Mouse (Mus musculus) spleen, embryonic (tissue): ENCODE measurements around the gene Mtfp1.

Experiments used
- CTCF ChIA-PET: fragments of 350-600 bp; sonication (Branson Sonifier 250); formaldehyde crosslinking; loops from one replicate; lab custom pipeline; 2022; lab: Charles Lee

The Mtfp1 gene

DNA sequence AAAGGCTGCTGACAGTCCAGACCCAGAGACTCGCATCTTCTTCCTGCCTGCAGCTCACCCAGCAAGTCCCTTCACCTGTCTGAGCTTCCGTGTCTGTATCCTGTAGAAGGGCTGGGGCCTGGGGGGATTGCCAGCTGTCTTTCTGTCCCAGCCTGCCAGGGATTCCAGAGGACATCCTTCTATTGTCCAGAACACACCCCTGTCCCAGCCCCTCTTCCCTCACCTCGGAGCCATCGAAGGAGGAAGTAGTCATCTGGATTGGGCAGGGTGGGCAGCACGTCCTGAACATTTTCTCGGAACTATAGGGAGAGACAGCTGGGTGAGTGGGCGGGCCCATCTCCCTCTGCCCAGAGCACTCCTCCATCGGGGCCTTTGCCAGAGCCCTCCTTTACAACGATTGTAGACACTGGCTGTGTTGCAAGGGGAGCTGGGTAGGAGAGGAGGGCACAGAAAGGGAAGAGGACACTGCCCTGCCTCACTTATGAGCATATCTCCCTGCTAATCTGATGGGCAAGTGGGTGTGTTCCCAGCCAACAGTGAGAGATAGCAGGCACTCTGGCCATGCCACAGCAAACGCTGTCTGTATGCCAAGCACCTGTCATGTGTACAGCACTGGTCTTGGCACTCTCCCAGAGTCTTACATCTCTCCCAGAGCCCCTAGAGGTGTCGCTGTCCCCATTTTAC is 21.4 kb upstream of the Mtfp1 start:
- CTCF ChIA-PET: interaction anchor here (0.6 kb wide), 1 partner anchor 281 kb away, joined by 3 read pairs; no protein-coding TSS in a partner anchor

DNA sequence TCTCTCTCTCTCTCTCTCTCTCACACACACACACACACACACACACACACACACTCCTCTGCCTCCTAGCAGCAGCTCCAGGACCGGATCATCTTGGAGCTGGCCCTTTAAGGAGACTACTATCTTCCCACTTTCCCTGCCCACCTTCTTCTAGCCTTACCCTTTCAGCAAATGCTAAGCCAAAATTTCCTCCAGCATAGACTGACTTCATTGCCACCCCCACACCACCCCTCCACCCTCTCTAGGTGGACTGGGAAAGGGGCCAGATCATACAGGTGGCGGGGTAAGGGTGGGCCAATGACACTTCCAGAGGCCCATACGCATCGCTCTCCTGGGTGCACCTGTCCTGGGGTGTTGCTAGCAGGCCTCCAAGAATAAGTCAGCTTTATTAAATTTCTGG is 20.2 kb upstream of the Mtfp1 start:
- CTCF ChIA-PET: no interaction called here

DNA sequence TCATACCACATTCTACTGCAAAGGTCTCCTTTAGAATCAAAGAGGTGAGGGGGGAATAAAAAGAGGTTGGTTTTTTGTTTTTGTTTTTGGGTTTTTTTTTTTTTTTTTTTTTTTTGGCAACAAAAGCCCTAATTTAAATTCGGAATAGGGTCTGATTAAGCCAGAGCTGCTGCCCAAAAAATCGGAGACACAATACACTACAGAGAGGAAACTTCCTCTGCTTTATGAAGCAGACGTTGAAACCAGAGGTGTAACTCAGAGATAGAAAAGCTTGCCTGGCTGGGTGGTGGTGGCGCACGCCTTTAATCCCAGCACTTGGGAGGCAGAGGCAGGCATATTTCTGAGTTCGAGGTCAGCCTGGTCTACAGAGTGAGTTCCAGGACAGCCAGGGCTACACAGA is 19.3 kb upstream of the Mtfp1 start:
- CTCF ChIA-PET: interaction anchor here (0.9 kb wide), 1 partner anchor 54 kb away, joined by 8 read pairs; no protein-coding TSS in a partner anchor

DNA sequence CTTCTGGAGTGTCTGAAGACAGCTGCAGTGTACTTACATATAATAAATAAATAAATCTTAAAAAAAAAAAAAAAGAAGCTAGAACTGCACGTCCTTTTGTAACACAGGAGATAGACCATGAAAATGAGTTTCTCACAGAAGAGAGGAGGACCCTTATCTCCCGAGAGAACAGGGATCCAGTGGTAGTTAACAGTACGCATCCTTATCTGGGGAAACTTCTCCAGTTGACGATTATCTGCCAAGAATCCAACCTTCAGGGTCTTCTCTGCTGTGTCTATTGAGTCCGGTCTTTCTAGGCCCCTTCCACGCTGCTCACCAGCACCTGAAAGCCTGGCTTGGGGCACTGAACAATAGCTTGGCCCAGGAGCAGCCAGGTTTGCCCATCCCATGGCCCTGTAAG is 18.7 kb upstream of the Mtfp1 start:
- CTCF ChIA-PET: interaction anchor here (0.9 kb wide), 1 partner anchor 55 kb away, joined by 8 read pairs; no protein-coding TSS in a partner anchor

DNA sequence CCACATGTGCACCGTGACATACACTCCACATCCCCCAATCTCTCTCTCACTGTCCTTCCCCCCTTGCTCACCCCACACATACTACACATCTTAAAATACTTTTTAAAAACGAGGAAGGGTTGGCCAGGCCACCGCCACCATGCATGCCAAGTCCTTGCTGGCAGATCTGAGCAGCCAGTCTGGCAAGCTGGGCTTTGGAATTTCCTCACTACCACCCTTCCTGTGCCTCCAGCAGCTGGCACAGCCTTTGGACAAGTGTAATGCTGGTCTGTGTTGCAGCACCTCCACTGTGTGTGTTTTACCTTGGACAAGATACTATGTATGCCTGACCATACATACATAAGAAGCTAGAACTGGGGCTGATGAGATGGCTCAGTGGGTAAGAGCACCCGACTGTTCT is 18.3 kb upstream of the Mtfp1 start:
- CTCF ChIA-PET: no interaction called here

DNA sequence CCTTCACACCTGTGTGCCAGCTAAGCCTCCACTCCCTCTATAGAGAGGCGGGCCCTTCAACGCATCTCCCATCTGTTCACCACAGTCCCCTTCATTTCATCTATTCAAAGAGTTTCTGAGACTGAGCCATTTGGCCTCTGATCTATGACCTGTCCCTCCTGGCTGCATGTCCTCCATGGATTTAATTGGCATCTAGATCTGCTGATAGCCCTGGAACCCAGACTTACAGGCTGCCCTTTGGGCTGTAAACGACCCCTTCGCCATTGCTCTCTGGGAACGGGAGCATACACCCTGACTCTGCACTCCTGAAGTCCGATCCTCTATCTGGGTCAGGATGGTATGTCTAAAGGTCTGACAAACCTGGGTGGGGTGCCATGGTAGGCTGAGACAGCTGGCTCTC is 17.6 kb upstream of the Mtfp1 start:
- CTCF ChIA-PET: no interaction called here

DNA sequence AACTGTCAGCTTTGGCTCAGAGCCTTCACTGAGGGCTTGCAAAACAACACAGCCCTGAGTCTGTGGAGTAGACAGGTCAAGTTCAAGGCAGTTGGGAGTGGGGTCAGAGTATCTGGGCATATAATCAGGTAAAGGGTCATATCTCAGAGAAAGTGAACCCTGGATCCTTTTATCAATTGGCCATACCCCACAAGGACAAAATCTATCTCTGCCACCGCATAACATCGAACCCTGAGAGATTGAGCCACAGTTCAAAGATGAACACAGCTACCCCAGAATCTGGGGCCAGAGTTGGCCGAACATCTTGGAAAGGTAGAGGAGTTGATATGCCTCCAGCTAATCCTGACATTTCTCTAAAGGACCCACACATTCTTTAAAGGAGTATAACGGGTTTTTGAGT is 16.8 kb upstream of the Mtfp1 start:
- CTCF ChIA-PET: no interaction called here

DNA sequence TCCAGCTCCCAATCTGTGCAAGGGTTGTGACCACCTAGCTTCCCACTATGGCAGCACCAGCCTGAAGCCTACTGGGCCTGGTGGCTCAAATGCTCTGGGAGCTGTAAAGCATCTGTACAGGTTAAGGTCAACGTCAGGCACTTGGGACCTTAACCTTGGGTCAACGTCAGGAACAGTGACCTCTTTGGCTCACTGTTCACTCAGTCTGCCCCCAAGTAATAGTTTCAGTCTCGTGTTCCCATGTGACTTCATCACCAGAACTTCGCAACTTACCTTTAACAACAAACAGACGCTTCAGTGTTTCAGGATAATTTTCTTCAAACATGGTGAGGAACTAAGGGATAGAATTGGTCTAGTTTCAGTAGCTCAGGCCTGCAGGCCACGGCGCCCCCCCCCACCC is 13.4 kb upstream of the Mtfp1 start:
- CTCF ChIA-PET: no interaction called here

DNA sequence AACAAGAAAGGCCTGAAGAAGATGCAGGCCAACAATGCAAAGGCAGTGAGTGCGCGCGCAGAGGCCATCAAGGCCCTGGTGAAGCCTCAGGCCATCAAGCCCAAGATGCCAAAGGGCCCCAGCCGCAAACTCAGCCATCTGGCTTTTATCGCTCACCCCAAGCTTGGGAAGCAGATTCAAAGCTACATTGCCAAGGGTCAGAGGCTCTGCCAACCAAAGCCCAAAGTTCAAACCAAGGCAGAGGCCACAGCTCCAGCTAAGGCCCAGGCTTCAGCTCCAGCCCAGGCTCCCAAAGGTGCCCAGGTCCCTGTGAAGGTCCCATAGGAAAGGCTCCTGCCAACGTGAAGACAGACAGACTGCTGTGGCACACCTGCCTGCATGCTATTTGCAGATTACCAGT is 12.7 kb upstream of the Mtfp1 start:
- CTCF ChIA-PET: interaction anchor here (0.5 kb wide), 1 partner anchor 27 kb away, joined by 11 read pairs; the partner anchor contains the start of gene Rnf215

DNA sequence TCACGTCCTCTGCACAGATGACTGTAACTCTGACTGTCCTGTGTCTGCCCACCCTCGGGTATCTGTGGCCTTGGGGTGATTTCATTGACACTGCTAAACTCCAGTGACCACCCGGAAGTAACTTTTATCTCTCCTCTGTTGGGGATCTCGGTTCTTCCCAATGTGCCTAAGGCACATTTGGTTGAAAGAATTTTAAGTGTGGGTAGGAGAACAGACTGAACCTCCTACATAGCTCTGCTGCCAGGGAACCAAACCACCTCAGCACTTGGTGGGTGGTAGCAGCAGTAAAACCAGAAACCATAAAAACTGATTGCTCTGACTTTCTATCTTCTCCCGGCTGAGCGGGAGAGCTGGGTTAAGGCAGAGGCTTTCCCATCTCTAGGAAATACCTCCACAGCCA is 10.2 kb upstream of the Mtfp1 start:
- CTCF ChIA-PET: no interaction called here

DNA sequence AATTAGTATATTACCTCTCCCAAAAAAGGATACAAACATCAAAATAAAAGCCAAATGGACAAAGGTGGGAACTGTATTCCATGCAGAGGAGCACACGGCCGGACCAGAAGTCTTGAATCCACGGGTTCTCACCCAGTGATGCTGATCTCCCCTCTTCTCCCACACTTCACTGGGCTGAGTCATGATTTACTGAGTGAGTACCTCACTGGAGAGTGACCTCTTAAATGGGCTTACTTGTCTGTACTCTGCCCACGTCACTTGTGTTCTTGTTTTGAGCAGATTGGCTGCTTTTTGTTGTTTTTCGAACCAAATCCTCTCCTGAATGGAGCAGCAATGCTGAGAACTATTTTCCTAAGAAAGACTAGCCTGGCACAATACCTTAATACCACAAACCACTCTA is 9.7 kb upstream of the Mtfp1 start:
- CTCF ChIA-PET: no interaction called here

DNA sequence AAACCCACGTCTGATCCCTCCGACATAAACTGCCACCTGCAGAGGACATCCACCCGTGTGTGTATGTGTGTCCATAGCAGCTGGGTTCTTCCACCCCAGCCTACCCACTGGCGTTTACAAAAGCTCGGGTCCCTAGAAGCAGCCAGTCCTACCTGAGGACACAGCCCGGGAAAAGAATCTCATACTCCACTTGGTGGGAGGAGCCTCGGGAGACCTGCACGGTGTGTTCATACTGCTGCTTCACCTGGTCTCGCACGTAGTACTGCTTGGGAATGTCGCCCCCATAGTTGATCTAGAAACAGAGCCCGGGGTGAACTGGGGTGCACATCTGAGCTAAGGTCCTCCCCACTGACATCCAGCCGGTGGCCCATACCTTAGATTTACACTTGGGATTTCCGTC is 8.3 kb upstream of the Mtfp1 start:
- CTCF ChIA-PET: no interaction called here

DNA sequence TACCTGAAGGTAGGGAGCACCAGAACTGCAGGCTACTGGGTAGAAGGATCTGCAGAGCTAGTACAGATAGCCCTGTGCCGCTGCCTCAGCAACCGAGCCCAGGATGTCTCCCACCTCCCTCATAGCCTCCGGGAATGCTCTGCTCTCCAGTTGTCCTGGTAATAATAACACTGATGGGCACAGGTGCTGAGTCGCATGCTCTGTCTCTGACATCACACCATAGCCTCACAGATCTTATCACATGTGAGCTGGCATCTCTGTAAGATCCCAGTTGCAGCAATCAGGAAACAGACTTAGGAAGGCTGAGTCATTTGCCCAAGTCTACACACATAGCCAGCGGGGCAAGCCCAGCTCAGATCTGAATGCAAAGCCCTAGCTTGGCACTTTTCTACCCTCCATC is 6.6 kb upstream of the Mtfp1 start:
- CTCF ChIA-PET: no interaction called here

DNA sequence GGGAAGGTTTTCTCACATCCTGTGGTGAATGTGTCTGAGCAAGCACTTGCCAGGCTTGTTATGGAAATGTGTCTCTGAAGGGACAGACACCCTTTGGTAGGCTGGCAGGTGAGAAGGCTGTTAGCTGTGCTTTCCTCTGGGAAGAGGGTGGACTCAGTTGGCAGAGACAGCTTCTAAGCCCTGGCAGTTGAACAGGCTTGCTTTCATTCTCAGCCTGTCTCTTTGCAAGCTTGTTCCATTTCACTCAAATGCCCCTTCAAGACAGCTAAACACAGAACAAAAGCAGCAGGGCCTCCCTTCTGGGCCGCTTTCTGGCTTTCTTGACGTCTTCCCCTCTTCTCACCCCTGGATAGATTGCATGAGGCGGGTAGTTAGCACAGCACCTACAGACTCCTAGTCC is 4.2 kb upstream of the Mtfp1 start:
- CTCF ChIA-PET: interaction anchor here (0.6 kb wide), 1 partner anchor 795 kb away, joined by 4 read pairs; no protein-coding TSS in a partner anchor

DNA sequence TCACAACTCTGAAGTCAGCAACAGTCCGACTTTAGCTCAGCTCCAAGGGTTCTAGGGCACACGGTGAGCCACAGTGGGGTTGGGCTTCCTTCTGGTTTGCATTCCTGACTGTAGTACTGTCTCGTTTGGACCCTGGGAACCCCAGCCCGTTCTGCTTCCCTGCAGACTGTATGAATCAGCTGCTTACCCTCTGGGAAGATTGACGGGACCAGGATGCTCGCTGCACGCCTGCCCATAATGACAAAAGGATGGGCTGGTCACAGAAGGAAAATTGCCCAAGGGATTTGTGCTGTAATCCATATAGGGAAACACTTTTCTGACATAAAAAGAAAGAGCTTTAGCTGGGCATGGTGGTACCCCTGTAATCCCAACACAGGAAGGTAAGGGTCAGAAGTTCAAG is 3.6 kb upstream of the Mtfp1 start:
- CTCF ChIA-PET: interaction anchor here (0.6 kb wide), 1 partner anchor 796 kb away, joined by 4 read pairs; no protein-coding TSS in a partner anchor

DNA sequence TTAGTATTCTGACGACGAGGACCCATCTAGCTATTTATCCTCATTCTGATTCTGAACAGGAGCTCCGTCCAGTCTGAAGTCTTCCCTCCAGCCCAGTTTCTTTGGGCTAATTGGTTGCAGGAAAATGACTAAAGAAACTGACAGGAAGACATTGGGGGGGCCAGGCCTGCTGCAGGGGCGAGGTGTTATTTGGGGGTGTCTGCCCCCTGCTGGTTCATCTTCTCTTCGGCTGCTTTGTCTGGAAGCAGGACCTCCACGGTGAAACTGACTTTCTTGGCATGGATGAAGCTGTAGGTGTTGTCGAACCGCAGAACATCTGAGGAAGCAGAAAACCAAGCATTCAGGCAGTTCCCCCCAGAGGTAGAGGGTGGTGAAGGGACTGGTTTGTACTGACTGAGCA is 2.9 kb upstream of the Mtfp1 start:
- CTCF ChIA-PET: interaction anchor here (0.8 kb wide), 1 partner anchor 28 kb away, joined by 3 read pairs; no protein-coding TSS in a partner anchor

DNA sequence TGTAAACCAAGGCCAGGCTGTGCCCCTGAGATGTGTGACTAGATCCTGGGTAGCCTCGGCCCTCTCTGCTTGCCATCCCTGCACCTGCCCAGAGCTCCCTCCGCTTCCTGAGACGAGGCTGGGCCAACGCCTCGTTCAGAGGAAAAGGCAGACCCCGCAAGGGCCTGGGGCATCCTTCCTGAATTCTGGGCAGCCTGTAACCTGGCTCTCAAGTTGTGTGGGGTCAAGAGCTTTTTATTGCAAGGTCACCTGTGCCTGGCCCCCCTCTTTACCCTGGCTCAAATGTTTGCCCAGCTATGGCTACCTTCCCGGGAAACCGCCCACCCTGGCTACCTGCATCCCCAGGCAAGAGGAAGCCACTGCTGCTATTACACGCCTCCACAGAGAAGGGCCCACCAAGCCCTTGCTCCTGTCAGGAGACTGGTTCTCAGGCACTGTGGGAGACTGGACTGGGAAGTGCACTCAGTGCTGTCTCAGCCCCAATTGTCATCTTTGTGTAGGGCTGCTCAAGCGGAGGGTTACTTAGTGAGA is 1.9 kb upstream of the Mtfp1 start:
- CTCF ChIA-PET: interaction anchor here (0.8 kb wide), 1 partner anchor 27 kb away, joined by 3 read pairs; no protein-coding TSS in a partner anchor

DNA sequence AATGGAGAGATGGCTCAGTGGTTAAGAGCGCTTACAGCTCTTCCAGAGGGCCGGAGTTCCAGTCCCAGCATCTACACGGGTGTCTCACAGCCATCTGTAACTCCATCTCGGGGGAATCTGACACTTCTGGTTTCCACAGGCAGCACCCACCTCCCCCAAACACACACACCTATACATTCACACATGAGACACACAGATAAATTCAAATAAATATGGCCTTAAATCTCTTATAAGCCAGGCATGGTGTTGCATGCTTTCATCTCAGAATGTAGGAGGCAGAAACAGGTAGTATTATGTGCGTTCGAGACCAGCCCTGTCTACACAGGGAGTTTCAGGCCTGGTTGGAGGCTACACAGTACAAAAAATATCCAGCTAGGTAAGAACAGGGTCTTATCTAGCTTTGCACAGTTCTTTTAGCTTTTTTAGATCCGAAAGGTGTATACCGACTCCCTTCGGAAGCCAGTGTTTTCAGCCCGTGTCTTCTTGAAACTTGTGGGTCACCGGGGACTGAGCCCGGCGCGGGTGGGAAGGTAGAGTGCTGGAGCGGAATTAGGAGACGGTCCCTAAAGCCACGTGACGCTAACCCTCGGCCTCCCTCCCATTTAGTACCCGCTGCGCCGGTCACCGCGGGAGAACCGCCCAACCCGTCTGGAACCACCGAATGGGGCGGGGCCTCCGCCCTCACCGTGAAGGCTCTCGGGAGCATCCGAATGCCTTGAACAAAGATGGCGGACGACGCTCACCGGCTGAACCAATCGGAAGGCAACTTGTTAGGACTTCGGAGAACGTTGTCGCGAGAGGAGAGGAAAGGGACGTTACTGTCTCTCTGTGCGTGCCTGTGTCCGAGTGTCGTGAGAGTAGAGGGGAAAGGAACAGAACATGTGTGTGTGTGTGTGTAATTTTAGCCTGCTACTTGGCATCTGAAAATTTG is 1.1 kb upstream of the Mtfp1 start:
- CTCF ChIA-PET: interaction anchor here (0.5 to 1.0 kb wide), 3 partner anchors 16 to 108 kb away, joined by 3 to 4 read pairs (median 4); partner anchors contain the start of gene Rnf215

DNA sequence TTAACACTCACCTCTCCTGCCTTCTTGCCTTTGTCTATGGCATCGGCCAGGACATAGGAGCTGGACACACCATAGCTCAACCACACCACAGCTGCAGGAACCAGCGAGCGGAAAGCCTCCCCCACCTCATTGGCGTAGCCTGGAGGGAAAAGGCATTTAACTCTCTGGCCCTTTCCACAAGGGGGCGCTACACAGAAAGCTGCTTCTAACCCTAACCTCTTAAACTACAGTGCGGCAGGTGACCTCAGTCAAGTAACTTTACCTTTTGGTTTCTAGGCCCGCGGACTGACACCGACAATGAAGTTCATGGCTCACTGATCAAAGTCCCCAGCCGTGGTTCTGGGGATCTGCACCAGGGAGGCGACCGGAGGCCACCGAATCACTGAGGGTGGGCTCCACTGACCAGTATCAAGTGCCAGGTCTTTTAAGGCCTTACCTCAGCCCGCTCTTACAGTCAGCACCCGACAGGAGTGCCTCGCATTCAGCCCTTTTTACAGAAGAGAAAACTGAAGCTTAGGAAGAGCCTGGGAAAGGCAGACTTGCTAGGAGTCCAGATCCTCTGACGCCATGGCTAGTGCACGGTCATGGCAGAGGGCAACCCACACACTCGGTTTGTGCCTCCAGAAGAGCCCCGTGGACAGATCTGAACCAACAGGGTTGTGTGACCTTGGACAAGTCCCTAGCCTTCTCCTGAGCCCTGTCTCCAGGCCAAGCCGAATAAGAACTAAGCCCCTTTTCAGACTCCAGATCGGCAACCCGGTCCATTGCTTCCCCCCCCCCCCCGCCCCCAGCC is 671 bp downstream of the Mtfp1 start:
- CTCF ChIA-PET: interaction anchor here (0.9 kb wide), 1 partner anchor 29 kb away, joined by 3 read pairs; the partner anchor contains the start of gene Sec14l2

DNA sequence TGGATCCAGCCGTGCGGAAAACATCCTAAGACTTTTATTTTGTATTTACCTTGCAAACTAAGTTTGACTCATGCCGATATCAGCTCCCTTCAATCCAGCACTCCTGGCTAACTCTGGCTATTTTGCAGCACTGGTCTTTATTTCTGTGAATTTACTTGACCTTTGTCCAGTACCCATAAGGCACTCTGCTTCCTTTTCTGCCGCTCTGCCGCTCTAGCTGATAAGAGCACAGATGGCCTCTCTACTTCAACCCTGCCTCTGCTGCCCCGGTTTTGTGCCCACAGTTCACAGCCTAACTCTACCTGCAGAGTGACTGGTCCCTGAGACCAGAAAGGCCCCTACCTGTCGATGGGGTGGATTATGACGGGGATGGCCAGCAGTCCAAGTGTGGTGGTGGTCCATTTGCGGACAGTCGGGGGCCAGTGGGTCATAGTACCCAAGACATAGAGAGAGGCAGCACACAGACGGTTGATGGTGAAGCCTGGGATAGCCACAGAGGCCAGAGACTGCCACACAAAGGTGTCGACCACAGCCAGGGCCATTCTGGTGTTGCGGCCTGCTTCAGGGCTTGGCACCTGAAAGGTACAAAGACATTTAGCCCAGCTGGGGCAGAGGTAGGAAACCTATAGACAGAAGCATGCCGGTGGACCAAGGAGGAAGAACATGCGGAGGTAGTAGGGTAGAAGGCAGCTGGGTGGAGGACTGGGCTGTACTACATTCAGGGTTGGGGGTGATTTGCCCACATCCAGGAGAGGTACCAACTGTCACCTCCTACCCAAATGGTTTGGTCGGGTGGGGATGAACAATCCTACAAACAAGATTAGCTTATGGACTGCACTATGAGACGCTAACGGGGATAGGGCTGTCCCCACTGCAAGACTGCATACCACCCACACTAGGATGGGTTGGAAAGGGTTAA is 1.5 kb downstream of the Mtfp1 start:
- CTCF ChIA-PET: interaction anchor here (0.9 kb wide), 2 partner anchors 30 to 69 kb away, joined by 3 to 5 read pairs; partner anchors contain the start of gene Sec14l2
